Mouse (Mus musculus) thymus, adult 2 months (tissue): Measurements from ENCODE around the gene Pla1a. TPM values are rescaled to one million over a fixed set of nuclear protein-coding genes. Genes with fewer than 3 reads are reported as not detected.

Source experiments
- DNase-seq: peaks from one replicate; pipeline ENCODE4 v3.0.0; 2021
- H3K27ac ChIP-seq: fragments of 200-500 bp; 2 replicates; pipeline ENCODE4 v1.5.1; 2012; ENCODE audit warnings: low read length, control low read depth; ENCODE audit not compliant: control insufficient read depth, insufficient read depth
- H3K27me3 ChIP-seq: fragments of 200-500 bp; 2 replicates; pipeline ENCODE4 v1.6.1; 2012; ENCODE audit warnings: mild to moderate bottlenecking, low read length, moderate library complexity, mixed read lengths; ENCODE audit not compliant: control insufficient read depth, insufficient read depth
- H3K36me3 ChIP-seq: fragments of 200-500 bp; 2 replicates; pipeline ENCODE4 v1.6.1; 2012; ENCODE audit warnings: mild to moderate bottlenecking, low read length, moderate library complexity; ENCODE audit not compliant: control insufficient read depth, insufficient read depth
- H3K4me1 ChIP-seq: fragments of 200-500 bp; replicated peaks from 2 replicates; pipeline ENCODE4 v1.6.1; 2012; ENCODE audit warnings: low read length; ENCODE audit not compliant: control insufficient read depth, insufficient read depth
- H3K4me3 ChIP-seq: fragments of 200-500 bp; 2 replicates; pipeline ENCODE4 v1.5.1; 2012; ENCODE audit warnings: mild to moderate bottlenecking, low read length, control low read depth, moderate library complexity; ENCODE audit not compliant: control insufficient read depth, insufficient read depth
- CTCF ChIP-seq: fragments of 200-500 bp; IDR thresholded peaks from 2 replicates; pipeline ENCODE4 v1.5.1; 2012; ENCODE audit warnings: mild to moderate bottlenecking, control low read depth, low read length, moderate library complexity, borderline replicate concordance; ENCODE audit not compliant: control insufficient read depth, poor library complexity, insufficient read depth; ENCODE audit errors: extremely low read depth
- POLR2A ChIP-seq: fragments of 200-500 bp; IDR thresholded peaks from 2 replicates; pipeline ENCODE4 v1.6.1; 2012; ENCODE audit warnings: mild to moderate bottlenecking, low read length, control low read depth, moderate library complexity; ENCODE audit not compliant: control insufficient read depth, poor library complexity, insufficient read depth; ENCODE audit errors: extremely low read depth
- WGBS: fragments of 180-500 bp; shearing (Covaris S2); methylation state at CpG from one replicate; pipeline ENCODE4 v1.1.7; 2018; 5-methylcytosine and 5-hydroxymethylcytosine counted together
- polyA plus RNA-seq: library from polyadenylated mRNA; depleted of rRNA; stranded (reverse); fragments of >200 nt; gene quantifications from 2 replicates; pipeline ENCODE4 v1.2.3, GENCODE M21; 2012

Gene Pla1a
- polyA plus RNA-seq, 1 experiment: 5.5 TPM

DNA sequence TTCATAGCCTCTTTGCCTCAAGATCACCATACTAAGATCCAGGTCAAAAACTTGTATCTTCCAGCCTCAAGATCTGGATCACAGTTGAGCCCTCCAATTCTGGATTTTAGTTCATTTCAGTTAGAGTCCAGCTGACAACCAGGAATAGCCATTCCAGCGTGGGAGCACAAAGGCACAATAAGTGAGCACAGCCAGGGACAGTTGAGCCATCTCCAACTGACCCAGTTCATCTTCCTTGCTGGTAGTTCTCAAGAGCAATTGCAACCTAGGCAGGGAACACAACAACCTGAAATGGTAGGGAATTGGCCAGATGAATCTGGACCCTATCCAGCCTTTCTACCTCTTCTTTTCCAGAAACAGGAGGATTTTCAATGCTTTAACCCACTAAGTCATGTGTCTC lies 6.2 kb upstream of the Pla1a start:
- TF ChIP-seq CTCF (no peak), POLR2A (no peak)
- no peak overlapping the region for H3K27ac ChIP-seq
- no peak for DNase-seq
- no peaks in the 10 kb centered on the region for H3K27me3 ChIP-seq
- H3K36me3 ChIP-seq: no peaks in the 10 kb centered on the region
- WGBS: 97% methylated on average over 1 of the region's 1 CpGs
- H3K4me3 ChIP-seq: no peak overlapping the region
- H3K4me1 ChIP-seq: no peaks in the 10 kb centered on the region

DNA sequence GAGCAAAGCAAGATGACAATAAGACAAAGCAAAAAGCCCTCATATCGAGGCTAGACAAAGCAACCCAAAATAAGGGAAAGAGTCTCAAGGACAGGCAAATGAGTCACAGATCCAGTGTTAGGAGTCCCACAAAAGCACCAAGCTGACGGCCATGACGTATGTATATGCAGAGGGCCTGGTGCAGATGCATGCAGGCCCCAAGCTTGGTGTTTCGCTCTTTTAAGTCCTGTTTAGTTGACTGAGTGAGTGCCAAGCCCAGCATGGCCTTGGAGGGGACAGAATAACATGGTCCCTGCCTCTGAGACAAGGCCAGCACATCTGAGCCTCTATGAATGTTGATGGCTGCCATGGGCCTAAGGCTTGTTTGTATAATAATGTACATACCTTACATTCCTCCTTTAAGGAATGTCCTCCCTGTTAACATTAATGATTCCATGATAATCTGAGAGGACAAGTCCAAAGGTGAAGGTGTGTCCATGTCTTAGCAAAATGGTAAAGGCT lies 1.4 kb upstream of the Pla1a start:
- no peaks in the 10 kb centered on the region for H3K4me1 ChIP-seq
- no peaks in the 10 kb centered on the region for H3K36me3 ChIP-seq
- H3K27ac ChIP-seq: no peak overlapping the region
- DNase-seq: no peak
- no peaks in the 10 kb centered on the region for H3K27me3 ChIP-seq
- no peak overlapping the region for H3K4me3 ChIP-seq
- TF ChIP-seq POLR2A: no peak
- TF ChIP-seq CTCF: no peak
- WGBS: 90% methylated on average over 4 of the region's 4 CpGs

DNA sequence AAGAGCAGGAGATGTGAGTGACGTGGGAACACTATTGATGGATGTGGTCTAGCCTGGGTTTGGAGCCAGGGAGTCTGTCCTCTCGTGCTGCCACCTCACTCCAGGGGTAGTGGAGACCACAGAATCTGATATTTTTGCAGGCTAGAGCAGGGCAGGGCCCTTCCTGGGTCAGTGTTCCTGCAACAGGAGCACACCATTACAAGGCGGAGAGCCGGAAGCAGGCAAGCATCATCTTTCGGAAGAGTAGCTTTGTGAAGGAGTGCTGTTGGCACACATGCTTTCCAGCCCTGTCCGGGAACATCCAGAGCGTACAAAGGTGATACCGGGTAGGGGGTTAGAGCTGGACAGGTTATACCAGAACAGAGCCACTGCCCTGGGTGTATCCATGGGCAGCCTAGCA lies 569 bp upstream of the Pla1a start:
- Histone ChIP-seq H3K4me1 (no peaks in the 10 kb centered on the region), H3K27ac (no peak overlapping the region), H3K27me3 (no peaks in the 10 kb centered on the region), H3K36me3 (no peaks in the 10 kb centered on the region), H3K4me3 (no peak overlapping the region)
- 92% methylated on average over 8 of the region's 8 CpGs for WGBS
- TF ChIP-seq CTCF (no peak), POLR2A (no peak)
- no peak for DNase-seq

DNA sequence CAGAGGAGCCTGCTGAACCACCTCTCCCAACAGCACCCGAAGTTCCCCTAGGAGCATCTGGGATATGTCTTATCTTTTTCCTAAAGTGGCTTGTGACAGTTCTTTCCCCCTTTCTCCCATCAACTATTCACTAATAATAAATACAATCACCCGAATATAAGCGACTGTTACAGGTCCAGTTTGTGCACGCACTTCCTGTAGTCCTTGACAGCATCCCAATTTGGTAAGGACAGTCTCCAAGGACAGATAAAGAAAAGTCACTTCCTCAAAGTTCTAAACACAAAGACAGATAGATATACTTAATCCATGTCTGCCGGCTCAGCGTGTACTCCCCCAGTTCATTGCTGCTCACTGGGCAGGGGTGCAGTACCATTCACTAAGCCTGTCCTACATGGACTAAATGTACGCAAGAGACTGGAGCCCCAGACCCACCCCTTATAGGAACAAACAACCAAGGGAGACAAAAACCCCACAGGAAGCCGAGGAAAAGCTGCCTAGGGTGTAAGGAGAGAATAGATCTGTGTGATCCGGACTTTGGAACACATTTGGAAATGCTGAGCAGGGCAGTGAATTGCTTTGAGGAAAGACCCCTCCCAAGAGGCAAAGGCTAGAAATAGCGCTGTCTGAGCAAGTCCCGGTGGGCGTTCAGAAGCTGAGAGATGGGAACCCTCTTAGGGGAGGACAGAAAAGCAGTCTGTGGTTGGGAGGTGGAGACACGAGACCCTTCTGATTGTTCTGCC lies 1.3 kb downstream of the Pla1a start:
- TF ChIP-seq POLR2A (no peak), CTCF (no peak)
- H3K4me1 ChIP-seq: no peaks in the 10 kb centered on the region
- WGBS: 85% methylated on average over 13 of the region's 13 CpGs
- no peak overlapping the region for H3K27ac ChIP-seq
- H3K4me3 ChIP-seq: no peak overlapping the region
- H3K27me3 ChIP-seq: no peaks in the 10 kb centered on the region
- DNase-seq: no peak
- no peaks in the 10 kb centered on the region for H3K36me3 ChIP-seq

DNA sequence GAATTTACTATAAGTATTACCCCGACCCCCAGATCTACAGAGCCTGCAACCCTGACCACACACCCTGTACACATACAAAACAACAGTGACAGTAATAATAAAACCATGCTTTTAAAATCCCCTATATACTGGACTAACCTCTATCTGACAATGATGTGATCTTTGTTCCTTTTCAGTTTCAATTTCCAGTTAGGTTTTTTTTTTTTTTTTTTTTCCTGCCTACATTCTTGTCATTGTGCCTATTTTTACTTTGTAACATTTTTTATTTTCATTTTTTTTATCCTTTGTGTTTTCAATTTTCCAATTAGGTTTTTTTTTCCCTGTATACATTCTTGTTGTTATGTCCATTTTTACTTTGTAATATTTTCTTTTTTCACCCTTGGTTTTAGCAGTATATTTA lies 7.1 kb downstream of the Pla1a start:
- no peak overlapping the region for H3K4me3 ChIP-seq
- no peaks in the 10 kb centered on the region for H3K36me3 ChIP-seq
- H3K27ac ChIP-seq: no peak overlapping the region
- TF ChIP-seq POLR2A (no peak), CTCF (no peak)
- H3K4me1 ChIP-seq: no peaks in the 10 kb centered on the region
- no peak for DNase-seq
- H3K27me3 ChIP-seq: no peaks in the 10 kb centered on the region
- WGBS: 88% methylated on average over 1 of the region's 1 CpGs

DNA sequence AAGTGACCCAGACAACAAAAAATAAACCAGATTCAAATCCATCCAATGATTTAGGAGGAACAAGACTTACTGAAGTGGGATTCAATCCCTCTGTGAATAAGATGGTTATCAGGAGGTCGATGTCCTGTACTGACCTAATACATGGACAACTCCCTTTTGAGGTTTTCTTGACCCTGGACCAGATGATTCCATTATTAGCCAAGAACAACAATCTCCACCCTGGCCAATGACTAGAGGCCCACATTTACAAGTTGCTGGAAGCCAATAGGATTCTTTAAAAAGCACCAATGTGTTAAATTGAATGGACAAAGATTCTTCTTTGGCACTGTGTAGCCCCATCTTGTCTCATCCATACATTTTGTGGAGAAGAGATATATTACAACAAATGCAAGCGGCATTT lies 7.6 kb downstream of the Pla1a start:
- DNase-seq: no peak
- WGBS: 89% methylated on average over 2 of the region's 2 CpGs

DNA sequence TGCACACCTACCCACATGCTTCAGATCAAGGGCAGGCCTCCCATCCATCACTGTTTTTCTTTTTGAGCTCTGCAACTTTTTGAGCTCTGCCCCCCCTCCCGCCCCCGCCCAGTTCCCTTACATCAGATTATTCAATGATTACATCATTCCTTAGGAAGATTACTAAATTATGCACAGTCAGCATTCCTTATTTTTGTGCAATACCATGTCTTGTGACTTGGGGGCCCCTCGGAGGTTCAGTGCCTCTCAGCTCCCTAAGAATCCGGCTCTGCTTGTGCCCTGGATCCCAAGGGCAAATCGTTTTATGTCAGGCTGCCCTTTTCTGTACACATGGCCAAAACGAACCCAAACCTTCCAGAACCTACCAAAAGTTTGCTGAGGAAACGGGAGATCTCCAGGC lies 18.0 kb downstream of the Pla1a start:
- Histone ChIP-seq H3K27me3 (no peaks in the 10 kb centered on the region), H3K27ac (no peak overlapping the region), H3K4me1 (no peaks in the 10 kb centered on the region), H3K4me3 (no peak overlapping the region), H3K36me3 (no peaks in the 10 kb centered on the region)
- TF ChIP-seq POLR2A: no peak
- TF ChIP-seq CTCF: no peak
- no peak for DNase-seq
- WGBS: 94% methylated on average over 7 of the region's 7 CpGs

More for the DNA sequence above, 7.6 kb downstream of the Pla1a start:
- Histone ChIP-seq H3K4me1 (no peaks in the 10 kb centered on the region), H3K4me3 (no peak overlapping the region), H3K27me3 (no peaks in the 10 kb centered on the region), H3K27ac (no peak overlapping the region), H3K36me3 (no peaks in the 10 kb centered on the region)
- TF ChIP-seq POLR2A (no peak), CTCF (no peak)
